Mouse (Mus musculus): Measurements from ENCODE around the gene Asap3.
A peak's percentile ranks its signal among the peaks of the same experiment; 100 is the strongest.

DNA sequence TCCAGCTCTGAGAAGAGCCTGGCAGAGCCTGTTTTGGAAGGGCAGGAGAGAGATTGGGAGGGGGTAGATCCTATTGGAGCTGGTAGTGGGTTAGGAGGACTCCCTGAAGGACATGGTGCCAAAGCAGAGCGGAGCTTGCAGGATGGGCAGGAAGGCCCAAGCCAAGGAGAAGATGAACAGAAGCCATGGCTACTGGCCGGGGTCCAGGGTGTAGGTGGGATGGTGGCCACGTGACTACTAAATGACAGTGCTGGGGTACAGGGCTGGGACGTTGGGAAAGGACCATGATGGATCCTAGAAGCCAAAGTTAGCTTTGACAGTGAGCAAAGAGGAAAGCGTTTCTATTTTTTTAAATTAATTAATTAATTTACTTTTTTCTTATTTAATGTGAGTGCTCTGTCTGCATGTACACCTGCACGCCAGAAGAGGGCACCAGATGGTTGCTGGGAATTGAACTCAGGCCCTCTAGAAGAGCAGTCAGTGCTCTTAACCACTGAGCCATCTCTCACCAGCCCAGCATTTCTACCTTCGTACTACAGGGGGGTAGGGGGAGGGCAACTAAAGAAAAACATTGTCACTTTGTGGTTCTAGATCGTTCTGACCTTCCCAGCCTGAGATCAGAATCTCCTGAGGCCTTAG, 36.0 kb downstream of the Asap3 start:
- no peak for TF ChIP-seq POLR2A (IDR thresholded peaks at IDR 0.05; ENCODE audit: borderline replicate concordance, extremely low read depth, low read depth, low read length)
- peak; percentile 49 for TF ChIP-seq CTCF (IDR thresholded peaks at IDR 0.05; ENCODE audit: insufficient read depth, low read length)
